Mouse (Mus musculus): ENCODE data around the gene Rreb1. TPM values are rescaled to one million over a fixed set of nuclear protein-coding genes. Genes with fewer than 3 reads are reported as not detected.
"Not testable (repeated sequence)": the region's sequence is repeated elsewhere in the genome, so short reads cannot be mapped to it uniquely, and the experiment has no call there.

Gene Rreb1
- total RNA-seq, 1 experiment from 2014 or later: 24.9 TPM

GRCm38 (mm10) chr13:37824956-37825645 is 46.9 kb downstream of the Rreb1 start:
- ATAC-seq (ENCODE audit: extremely low read depth, insufficient number of reproducible peaks, low FRiP score, poor library complexity, severe bottlenecking): no peak

- ATAC-seq (ENCODE audit: extremely low read depth, insufficient number of reproducible peaks, low FRiP score, poor library complexity, severe bottlenecking): peak; percentile 59
Observed at GRCm38 (mm10) chr13:37825646-37826280, 47.6 kb downstream of the Rreb1 start.

- ATAC-seq (ENCODE audit: extremely low read depth, insufficient number of reproducible peaks, low FRiP score, poor library complexity, severe bottlenecking): peak; percentile 4; the same call in 1 of the 2 replicates
Observed at GRCm38 (mm10) chr13:37826281-37826993, 48.2 kb downstream of the Rreb1 start.

GRCm38 (mm10) chr13:37826994-37827262 is 48.7 kb downstream of the Rreb1 start:
- ATAC-seq (ENCODE audit: extremely low read depth, insufficient number of reproducible peaks, low FRiP score, poor library complexity, severe bottlenecking): no peak

GRCm38 (mm10) chr13:37827263-37827995 is 49.2 kb downstream of the Rreb1 start:
- ATAC-seq (ENCODE audit: extremely low read depth, insufficient number of reproducible peaks, low FRiP score, poor library complexity, severe bottlenecking): no peak; the same call in 1 of the 2 replicates

GRCm38 (mm10) chr13:37827996-37828579 is 49.9 kb downstream of the Rreb1 start:
- no peak for ATAC-seq (ENCODE audit: extremely low read depth, insufficient number of reproducible peaks, low FRiP score, poor library complexity, severe bottlenecking)

- no peak for ATAC-seq (ENCODE audit: extremely low read depth, insufficient number of reproducible peaks, low FRiP score, poor library complexity, severe bottlenecking)
Observed at GRCm38 (mm10) chr13:37828928-37829327, 50.7 kb downstream of the Rreb1 start.

- no peak for ATAC-seq (ENCODE audit: extremely low read depth, insufficient number of reproducible peaks, low FRiP score, poor library complexity, severe bottlenecking)
Observed at GRCm38 (mm10) chr13:37830256-37830655, 52.1 kb downstream of the Rreb1 start.

GRCm38 (mm10) chr13:37830874-37831311 is 52.7 kb downstream of the Rreb1 start:
- no peak for ATAC-seq (ENCODE audit: extremely low read depth, insufficient number of reproducible peaks, low FRiP score, poor library complexity, severe bottlenecking)

- no peak for ATAC-seq (ENCODE audit: extremely low read depth, insufficient number of reproducible peaks, low FRiP score, poor library complexity, severe bottlenecking)
Observed at GRCm38 (mm10) chr13:37832481-37832880, 54.3 kb downstream of the Rreb1 start.

- ATAC-seq (ENCODE audit: extremely low read depth, insufficient number of reproducible peaks, low FRiP score, poor library complexity, severe bottlenecking): peak; percentile 77
Observed at GRCm38 (mm10) chr13:37833500-37833899, 55.3 kb downstream of the Rreb1 start.

GRCm38 (mm10) chr13:37835296-37835695 is 57.1 kb downstream of the Rreb1 start:
- no peak for ATAC-seq (ENCODE audit: extremely low read depth, insufficient number of reproducible peaks, low FRiP score, poor library complexity, severe bottlenecking)

- ATAC-seq (ENCODE audit: extremely low read depth, insufficient number of reproducible peaks, low FRiP score, poor library complexity, severe bottlenecking): not testable (repeated sequence)
Observed at GRCm38 (mm10) chr13:37835811-37836210, 57.6 kb downstream of the Rreb1 start.

GRCm38 (mm10) chr13:37837372-37837771 is 59.2 kb downstream of the Rreb1 start:
- no peak for ATAC-seq (ENCODE audit: extremely low read depth, insufficient number of reproducible peaks, low FRiP score, poor library complexity, severe bottlenecking)

- no peak for ATAC-seq (ENCODE audit: extremely low read depth, insufficient number of reproducible peaks, low FRiP score, poor library complexity, severe bottlenecking)
Observed at GRCm38 (mm10) chr13:37838260-37839183, 60.3 kb downstream of the Rreb1 start.

GRCm38 (mm10) chr13:37843241-37843640 is 65.0 kb downstream of the Rreb1 start:
- ATAC-seq (ENCODE audit: extremely low read depth, insufficient number of reproducible peaks, low FRiP score, poor library complexity, severe bottlenecking): no peak

GRCm38 (mm10) chr13:37843844-37844243 is 65.6 kb downstream of the Rreb1 start:
- ATAC-seq (ENCODE audit: extremely low read depth, insufficient number of reproducible peaks, low FRiP score, poor library complexity, severe bottlenecking): peak; percentile 67

- ATAC-seq (ENCODE audit: extremely low read depth, insufficient number of reproducible peaks, low FRiP score, poor library complexity, severe bottlenecking): no peak
Observed at GRCm38 (mm10) chr13:37845156-37845555, 67.0 kb downstream of the Rreb1 start.
